Mouse (Mus musculus) c-Kit-positive CD71-negative TER-119-negative erythroid progenitor cells, embryonic 14.5 days (primary cell): ENCODE measurements at regions not wholly inside any gene's neighbourhood (a gene's known extent, or its start where the extent isn't known, plus 50 kb on each side); places are given as distances from the start of the nearest gene placed in this dataset.

Source experiments
- DNase-seq: peaks from one replicate; pipeline ENCODE4 v3.0.0-alpha.2; 2013; ENCODE audit warnings: low read depth

DNA sequence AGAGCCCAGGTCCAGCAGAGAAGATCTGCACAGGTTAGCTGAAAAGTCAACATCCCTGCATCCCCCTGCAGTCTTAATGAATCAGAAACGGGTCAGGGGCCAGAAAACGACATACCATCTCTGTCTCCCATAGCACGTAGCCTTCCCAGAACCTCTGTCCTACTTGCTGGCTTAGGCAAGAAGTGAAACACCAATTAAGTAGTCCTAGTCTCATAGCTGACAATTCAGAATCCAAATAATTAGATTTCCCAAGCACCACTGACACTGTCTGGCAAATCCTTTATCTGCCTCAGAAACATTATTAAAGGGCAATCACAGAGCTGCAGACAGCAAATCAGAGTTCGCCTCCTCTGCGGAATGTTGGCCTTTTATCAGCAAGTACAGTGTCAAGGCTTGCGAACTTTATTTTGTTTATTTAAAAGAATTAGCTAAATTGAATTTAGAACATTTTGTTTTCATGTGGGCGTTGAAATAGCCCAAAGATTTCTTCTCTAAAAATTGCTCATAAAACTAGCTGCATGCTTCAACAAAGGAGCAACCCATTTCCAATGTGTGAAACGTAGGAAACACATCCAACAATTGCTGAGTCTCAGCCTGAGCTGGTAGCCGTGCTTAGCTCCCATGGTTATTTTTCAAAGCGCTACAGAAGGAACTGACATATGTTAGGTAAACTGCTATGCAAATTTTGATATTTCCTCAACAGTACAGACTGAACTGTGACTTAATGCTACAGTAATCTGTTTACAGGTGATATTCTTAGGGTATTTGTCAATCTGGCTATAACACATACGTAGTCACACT lies 411.2 kb downstream of the Ipo11 start:
- no peak for DNase-seq

- DNase-seq: no peak
Measured at GRCm38 (mm10) chr13:106514510-106515169, 422.1 kb downstream of the Ipo11 start.

- no peak for DNase-seq
Measured at GRCm38 (mm10) chr13:106513669-106514068, 423.1 kb downstream of the Ipo11 start.

GRCm38 (mm10) chr13:106510435-106510834 lies 426.3 kb downstream of the Ipo11 start:
- DNase-seq: no peak

DNA sequence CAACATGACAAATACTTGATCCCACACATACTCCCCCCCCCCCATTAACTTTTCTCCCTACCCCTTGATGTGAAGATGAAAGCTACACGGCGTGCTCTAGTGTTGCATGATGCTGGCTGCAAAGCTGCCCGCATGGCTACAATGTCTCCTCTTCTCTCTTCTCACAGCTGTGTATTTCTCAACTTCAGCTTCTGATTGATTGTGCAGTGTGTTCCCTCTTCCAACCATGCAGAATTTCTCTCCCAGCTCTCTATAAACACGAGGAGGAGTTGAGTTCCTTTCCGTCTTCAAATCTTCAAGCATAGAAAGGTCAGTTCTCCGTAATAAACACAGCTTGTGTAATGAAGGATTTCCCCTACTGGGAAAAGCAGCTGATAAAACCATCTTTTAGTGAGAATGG lies 435.5 kb downstream of the Ipo11 start:
- no peak for DNase-seq

GRCm38 (mm10) chr13:106471264-106471663 lies 465.5 kb downstream of the Ipo11 start:
- no peak for DNase-seq

GRCm38 (mm10) chr13:106454366-106454927 lies 482.3 kb downstream of the Ipo11 start:
- no peak for DNase-seq

GRCm38 (mm10) chr13:106432165-106432564 lies 504.6 kb downstream of the Ipo11 start:
- DNase-seq: no peak

GRCm38 (mm10) chr13:106406608-106407038 lies 530.1 kb downstream of the Ipo11 start:
- no peak for DNase-seq

DNA sequence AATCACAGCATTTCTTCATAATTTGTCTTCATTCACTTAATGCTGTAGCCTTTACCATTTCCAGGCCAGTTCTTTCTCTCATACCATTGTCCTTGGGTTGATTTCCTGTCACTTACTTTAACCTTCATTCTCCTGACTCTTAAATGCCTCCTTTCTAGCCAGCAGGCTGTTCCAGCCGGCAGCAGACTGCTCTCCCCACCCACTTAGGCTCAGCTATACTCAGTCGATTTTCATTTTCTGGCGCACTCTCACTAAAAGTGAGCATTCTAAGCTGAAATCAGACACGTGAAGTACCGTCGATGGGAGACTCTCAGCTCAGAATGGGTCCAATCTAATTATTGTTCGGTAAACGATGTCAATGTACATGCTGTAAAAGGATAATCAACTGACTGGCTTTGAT lies 544.1 kb downstream of the Ipo11 start:
- DNase-seq: no peak

DNA sequence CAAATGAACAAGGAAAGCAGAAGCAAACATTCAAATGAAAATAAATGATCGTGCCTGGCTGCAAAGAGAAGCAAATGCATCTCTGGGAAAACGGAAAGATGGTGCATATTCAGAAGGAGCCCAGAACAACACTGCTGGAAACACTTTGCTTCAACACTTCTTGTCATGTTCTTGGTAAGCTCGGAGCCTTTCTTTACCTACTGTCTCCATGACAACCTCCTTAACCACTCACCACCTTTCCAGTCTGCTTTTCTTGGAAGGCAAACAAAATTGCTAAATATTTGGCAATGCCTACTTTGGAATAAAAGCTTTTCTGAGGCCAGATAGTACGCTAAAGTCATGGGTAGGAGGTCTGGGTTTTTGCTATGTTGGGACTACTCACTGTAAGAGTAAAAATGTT lies 548.1 kb downstream of the Ipo11 start:
- DNase-seq: no peak

DNA sequence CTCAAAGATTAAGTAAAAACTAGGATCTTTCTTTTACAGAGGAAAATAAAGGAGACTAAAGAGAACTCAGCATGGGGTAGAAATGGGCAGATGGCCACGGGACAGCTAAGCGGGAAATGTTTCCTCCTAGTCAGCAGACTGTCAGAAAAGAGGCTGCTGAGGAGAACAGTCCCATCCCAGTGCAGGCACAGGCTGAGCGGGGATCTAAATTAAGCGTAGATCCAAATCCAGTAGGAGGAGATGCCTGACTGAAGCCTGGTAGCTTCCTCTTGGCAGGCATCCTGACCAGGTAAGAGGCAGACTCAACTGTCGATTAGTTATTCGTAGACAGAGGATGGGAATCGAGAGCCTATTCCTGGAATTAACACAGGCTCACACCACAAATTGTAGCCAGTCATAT lies 569.2 kb downstream of the Ipo11 start:
- DNase-seq: no peak

DNA sequence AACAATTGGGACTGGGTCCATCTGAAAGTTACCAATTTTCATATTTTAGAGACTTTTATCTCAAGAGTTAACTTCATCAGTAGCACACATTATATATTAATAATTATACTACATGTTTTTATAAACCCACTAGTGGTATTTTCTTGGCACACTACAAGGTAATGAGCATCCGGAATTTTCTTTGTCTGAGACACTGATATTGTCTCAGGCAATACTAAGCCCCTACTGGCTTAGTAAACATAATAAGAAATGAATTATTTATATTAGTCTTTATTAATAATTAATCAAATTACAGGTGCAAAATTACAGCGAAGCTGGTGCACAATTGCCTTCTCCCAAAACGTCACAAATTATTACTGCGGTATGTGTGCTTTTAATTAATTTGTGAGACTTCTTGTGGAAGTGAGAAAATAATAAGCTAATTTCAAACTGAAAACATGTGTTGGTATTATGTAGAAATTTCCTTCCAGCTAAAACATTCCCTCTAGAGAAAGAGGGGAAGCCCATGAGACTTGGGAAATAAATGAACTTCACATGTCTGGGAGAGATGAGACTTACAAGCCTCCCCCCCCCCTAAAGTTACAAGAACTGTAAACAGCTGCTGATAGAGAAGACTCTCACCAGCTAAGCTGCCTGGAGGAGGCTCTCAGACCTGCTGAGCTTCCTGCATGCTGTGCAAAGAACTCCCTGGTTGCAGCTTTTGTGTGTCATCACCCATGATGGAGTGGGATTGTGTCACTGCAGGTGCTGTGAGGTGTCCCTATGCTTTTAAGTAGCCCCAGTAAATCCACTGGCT lies 583.9 kb downstream of the Ipo11 start:
- no peak for DNase-seq

GRCm38 (mm10) chr13:106332025-106332424 lies 604.7 kb downstream of the Ipo11 start:
- no peak for DNase-seq

DNA sequence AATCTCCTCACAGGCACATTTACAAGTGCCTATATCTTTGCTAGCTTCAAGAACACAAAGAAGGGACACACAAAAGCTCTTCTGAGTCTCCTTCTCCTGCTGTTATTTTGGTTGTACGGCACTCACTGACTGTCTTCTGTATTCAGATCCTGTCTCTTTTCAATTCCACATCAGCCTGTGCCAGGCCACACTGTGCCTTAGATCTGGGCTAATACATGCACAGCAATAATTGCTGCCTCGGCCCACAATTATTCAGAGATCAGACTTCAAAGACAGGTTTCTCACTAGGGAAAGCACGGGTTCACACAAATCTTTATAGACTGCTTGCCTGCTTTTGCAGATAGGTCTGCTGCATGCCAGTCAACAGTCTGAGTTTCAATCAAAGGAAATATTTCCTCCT lies 617.8 kb downstream of the Ipo11 start:
- DNase-seq: no peak

DNA sequence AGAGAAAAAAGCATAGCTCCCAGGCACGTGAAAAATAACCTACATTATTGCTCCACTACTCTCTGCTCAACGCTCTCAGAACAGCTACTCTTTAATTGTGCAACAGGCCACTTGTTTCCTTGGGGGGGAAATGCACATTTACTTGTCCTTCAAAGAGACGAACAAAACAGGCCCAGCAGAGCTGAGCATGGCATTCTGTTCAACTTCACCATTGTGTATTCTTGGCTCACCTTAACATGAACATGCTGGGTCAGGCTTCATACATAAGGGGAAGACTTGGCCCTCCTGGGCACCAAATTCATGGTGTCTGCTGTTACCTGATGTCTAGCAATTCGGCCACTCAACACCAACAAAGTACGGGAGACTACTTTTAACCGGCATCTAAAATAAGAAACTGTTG lies 618.3 kb downstream of the Ipo11 start:
- DNase-seq: no peak

- no peak for DNase-seq
Measured at GRCm38 (mm10) chr13:106317300-106317699, 619.5 kb downstream of the Ipo11 start.

GRCm38 (mm10) chr13:106281181-106281580 lies 655.6 kb downstream of the Ipo11 start:
- no peak for DNase-seq

GRCm38 (mm10) chr13:106259874-106260273 lies 676.9 kb downstream of the Ipo11 start:
- DNase-seq: no peak
